Mouse (Mus musculus) heart, adult 2 months (tissue): ENCODE data around the gene Akr1c14. TPM values are rescaled to one million over a fixed set of nuclear protein-coding genes. Genes with fewer than 3 reads are reported as not detected.
"Not testable (repeated sequence)": the region's sequence is repeated elsewhere in the genome, so short reads cannot be mapped to it uniquely, and the experiment has no call there.

Experiments used
- DNase-seq, 2 experiments: peaks; one replicate each; pipeline ENCODE4 v3.0.0; 2021
- H3K27ac ChIP-seq: fragments of 200-600 bp; 2 replicates; pipeline ENCODE4 v1.8.1; 2022
- H3K27me3 ChIP-seq: fragments of 200-500 bp; 2 replicates; pipeline ENCODE4 v1.6.1; 2012; ENCODE audit warnings: mild to moderate bottlenecking, low read length, inconsistent platforms, mixed read lengths; ENCODE audit not compliant: control insufficient read depth, insufficient read depth
- H3K36me3 ChIP-seq: fragments of 200-500 bp; 2 replicates; pipeline ENCODE4 v1.6.1; 2012; ENCODE audit warnings: low read length, inconsistent platforms; ENCODE audit not compliant: control insufficient read depth, insufficient read depth
- H3K4me1 ChIP-seq: fragments of 200-500 bp; 2 replicates; pipeline ENCODE4 v1.6.1; 2011; ENCODE audit warnings: low read length; ENCODE audit not compliant: control insufficient read depth, insufficient read depth
- H3K4me3 ChIP-seq: fragments of 200-600 bp; 2 replicates; pipeline ENCODE4 v1.8.1; 2022
- H3K79me2 ChIP-seq: fragments of 200-500 bp; replicated peaks from 2 replicates; pipeline ENCODE4 v1.6.1; 2012; ENCODE audit warnings: mild to moderate bottlenecking, inconsistent platforms, low read length, moderate library complexity, mixed read lengths; ENCODE audit not compliant: control insufficient read depth, insufficient read depth
- H3K9ac ChIP-seq: fragments of 200-500 bp; 2 replicates; pipeline ENCODE4 v1.6.1; 2012; ENCODE audit warnings: low read depth, mild to moderate bottlenecking, control low read depth, inconsistent platforms, low read length, mixed read lengths
- CTCF ChIP-seq: fragments of 200-600 bp; IDR thresholded peaks from 2 replicates; pipeline ENCODE4 v1.8.1; 2022; ENCODE audit warnings: antibody characterized with exemption, mild to moderate bottlenecking, moderate library complexity
- EP300 ChIP-seq: fragments of 200-500 bp; IDR thresholded peaks from 2 replicates; pipeline ENCODE4 v1.6.1; 2011; ENCODE audit warnings: low read depth, low read length, control low read depth; ENCODE audit not compliant: insufficient read depth
- POLR2A ChIP-seq: fragments of 200-500 bp; IDR thresholded peaks from 2 replicates; pipeline ENCODE4 v1.6.1; 2011; ENCODE audit warnings: mild to moderate bottlenecking, low read depth, low read length, control low read depth; ENCODE audit not compliant: insufficient read depth
- WGBS: fragments of 180-500 bp; shearing (Covaris S2); methylation state at CpG from one replicate; pipeline ENCODE4 v1.1.7; 2018; 5-methylcytosine and 5-hydroxymethylcytosine counted together
- intact Hi-C: fragments of 180-260 bp; cut with DNase I; formaldehyde crosslinking; loops from one replicate; pipeline ENCODE4 v1.15.1; 2025
- polyA plus RNA-seq: library from polyadenylated mRNA; depleted of rRNA; stranded (reverse); fragments of >200 nt; gene quantifications from 2 replicates; pipeline ENCODE4 v1.2.3, GENCODE M21; 2012
- total RNA-seq, 2 experiments: library from RNA; stranded (reverse); gene quantifications; 2 replicates each; pipeline ENCODE4 v1.2.3; 2021

Gene Akr1c14
- total and polyA plus RNA-seq, 3 experiments, result 2.2 to 6.6 (median 5.6) TPM

DNA sequence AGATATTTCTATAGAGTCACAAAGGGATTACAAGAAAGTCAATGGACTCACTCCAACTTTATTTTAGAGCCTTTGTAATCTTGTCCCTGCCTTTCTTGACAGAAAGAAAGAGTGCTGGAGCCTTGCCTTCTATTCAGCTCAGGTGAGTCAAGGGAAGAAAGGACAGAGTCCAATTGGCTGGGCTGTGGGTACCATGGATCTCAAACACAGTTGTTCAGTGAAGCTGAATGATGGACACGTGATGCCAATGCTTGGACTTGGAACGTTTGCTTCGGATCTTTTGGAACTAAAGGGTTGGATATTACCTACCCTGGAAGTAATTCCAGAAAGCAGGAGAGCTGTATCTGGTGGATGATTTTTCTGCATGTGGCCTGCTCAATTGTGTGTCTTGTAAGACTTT is 13.8 kb upstream of the Akr1c14 start:
- H3K4me3 ChIP-seq, result no peak overlapping the region
- no peaks in the 10 kb centered on the region for H3K4me1 ChIP-seq
- no peaks in the 10 kb centered on the region for H3K79me2 ChIP-seq
- no peaks in the 10 kb centered on the region for H3K36me3 ChIP-seq
- intact Hi-C loops, result no loop called here
- no peak for TF ChIP-seq CTCF
- TF ChIP-seq EP300, result no peak
- TF ChIP-seq POLR2A, result no peak
- WGBS, result 79% methylated on average over 3 of the region's 3 CpGs
- no peak overlapping the region for H3K27ac ChIP-seq
- no peak for DNase-seq
- H3K9ac ChIP-seq, result no peak overlapping the region
- no peaks in the 10 kb centered on the region for H3K27me3 ChIP-seq

DNA sequence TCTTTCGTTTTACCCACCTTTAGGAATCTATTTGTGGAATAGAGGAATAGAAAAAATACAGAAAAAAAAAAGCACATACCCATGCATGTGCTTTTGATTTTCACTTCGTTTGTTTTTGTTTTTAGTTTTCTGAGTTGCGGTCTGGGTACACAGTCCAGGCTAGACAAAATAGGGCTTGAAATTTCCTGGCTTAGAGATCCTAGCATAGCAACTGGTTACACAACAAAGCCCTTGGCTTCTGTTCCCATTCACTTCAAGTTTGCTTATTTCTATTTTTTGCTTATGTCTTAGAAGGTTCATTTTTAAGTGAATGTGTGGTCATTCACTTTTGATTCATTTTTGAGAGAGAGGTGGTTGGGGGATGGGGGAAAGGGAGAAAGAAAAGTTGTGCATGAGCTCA is 2.7 kb upstream of the Akr1c14 start:
- intact Hi-C loops, result no loop called here
- no peak overlapping the region for H3K4me3 ChIP-seq
- no peaks in the 10 kb centered on the region for H3K27me3 ChIP-seq
- TF ChIP-seq POLR2A, result no peak
- no peaks in the 10 kb centered on the region for H3K4me1 ChIP-seq
- H3K79me2 ChIP-seq, result no peaks in the 10 kb centered on the region
- no peak for DNase-seq
- H3K9ac ChIP-seq, result no peak overlapping the region
- no peak overlapping the region for H3K27ac ChIP-seq
- no peaks in the 10 kb centered on the region for H3K36me3 ChIP-seq
- WGBS, result 66% methylated on average over 3 of the region's 3 CpGs

DNA sequence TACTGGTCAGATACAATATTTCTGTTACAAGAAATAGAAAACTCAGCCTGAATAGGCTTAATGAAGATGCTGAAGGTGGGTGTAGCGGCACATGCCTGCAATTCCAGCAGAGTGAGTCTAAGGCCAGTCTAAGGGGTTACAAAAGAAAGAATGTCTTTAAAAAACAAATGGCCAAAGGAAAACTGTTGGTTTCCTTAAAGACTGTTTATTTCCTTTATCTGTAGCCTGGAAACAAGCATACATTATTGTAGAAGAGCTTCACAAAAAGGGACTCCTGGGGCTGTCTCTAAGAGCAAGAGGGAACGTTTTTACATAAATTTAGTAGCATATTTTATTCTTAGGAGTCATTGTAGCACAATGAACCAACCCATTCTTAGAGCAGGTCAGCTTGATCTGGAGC is 2.0 kb upstream of the Akr1c14 start:
- no peaks in the 10 kb centered on the region for H3K27me3 ChIP-seq
- intact Hi-C loops, result no loop called here
- H3K79me2 ChIP-seq, result no peaks in the 10 kb centered on the region
- TF ChIP-seq CTCF (no peak), POLR2A (no peak), EP300 (no peak)
- no peak overlapping the region for H3K9ac ChIP-seq
- no peak overlapping the region for H3K4me3 ChIP-seq
- no peaks in the 10 kb centered on the region for H3K4me1 ChIP-seq
- no peak for DNase-seq
- no peak overlapping the region for H3K27ac ChIP-seq
- WGBS, result 54% methylated on average over 2 of the region's 2 CpGs
- no peaks in the 10 kb centered on the region for H3K36me3 ChIP-seq

DNA sequence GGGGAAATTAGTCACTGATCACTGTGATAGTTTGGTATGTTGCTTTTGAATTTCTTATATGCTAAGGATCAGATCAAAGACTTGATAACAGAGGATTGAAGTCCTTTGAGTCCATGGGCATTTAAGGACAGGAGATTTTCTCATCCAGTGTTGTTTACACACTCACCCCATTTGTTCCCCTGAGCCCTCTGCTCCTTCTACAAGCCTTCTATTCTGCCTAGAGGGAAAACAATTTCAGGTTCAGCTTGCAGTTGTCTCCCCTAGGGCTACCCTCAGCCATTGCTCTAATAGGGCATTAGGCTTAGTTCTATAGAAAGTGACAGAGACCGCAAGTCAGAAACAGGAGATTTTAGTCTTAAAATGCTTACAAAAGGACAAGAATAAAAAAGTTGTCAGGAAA is 585 bp upstream of the Akr1c14 start:
- 95% methylated on average over 1 of the region's 1 CpGs for WGBS
- intact Hi-C loops, result no loop called here
- no peak for TF ChIP-seq CTCF
- no peak for TF ChIP-seq EP300
- TF ChIP-seq POLR2A, result no peak
- H3K27me3 ChIP-seq, result no peaks in the 10 kb centered on the region
- no peaks in the 10 kb centered on the region for H3K36me3 ChIP-seq
- H3K27ac ChIP-seq, result no peak overlapping the region
- no peak for DNase-seq
- no peaks in the 10 kb centered on the region for H3K4me1 ChIP-seq
- no peak overlapping the region for H3K4me3 ChIP-seq
- no peak overlapping the region for H3K9ac ChIP-seq
- no peaks in the 10 kb centered on the region for H3K79me2 ChIP-seq

DNA sequence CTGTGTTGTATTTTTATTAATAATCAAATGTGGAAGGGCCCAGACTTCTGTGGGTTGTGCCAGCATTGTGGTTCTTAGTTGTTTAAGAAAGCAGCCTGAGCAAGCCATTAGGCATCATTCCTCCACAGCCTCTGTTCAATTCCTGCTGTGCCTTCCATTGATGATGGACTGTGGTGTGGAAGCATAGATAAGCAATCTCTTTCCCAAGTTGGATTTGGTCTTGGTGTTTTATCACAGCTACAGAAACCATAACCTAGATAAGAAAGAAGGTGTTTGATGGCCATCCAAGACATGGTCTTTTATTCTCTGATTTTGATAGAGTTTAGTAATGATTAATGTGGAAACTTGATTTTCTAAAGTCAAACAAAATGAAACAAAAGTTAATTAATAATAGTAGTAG is 844 bp downstream of the Akr1c14 start:
- TF ChIP-seq POLR2A (no peak), EP300 (no peak), CTCF (no peak)
- Histone ChIP-seq H3K4me3 (no peak overlapping the region), H3K36me3 (no peaks in the 10 kb centered on the region), H3K4me1 (no peaks in the 10 kb centered on the region), H3K79me2 (no peaks in the 10 kb centered on the region), H3K27ac (no peak overlapping the region), H3K9ac (no peak overlapping the region), H3K27me3 (no peaks in the 10 kb centered on the region)
- DNase-seq, result no peak
- intact Hi-C loops, result no loop called here

DNA sequence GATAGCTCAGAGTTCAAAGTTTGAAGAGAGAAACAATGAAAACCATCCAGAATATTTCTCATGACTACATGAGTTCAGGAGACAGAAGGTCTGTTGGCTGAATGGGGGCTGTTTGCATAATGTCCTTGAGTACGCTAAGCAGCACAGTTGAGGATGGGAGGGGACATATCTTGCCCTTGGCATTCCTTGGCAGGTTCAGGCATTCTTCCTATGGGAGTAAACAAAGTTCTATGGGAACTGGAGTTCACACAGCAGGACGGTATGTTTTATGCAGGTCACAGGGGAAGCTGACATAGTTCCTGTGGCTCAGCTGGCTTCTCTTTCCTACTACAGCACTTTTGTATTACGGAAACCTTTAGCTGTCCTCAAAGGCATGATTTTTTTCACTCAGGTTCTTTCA is 6.6 kb downstream of the Akr1c14 start:
- no peaks in the 10 kb centered on the region for H3K27me3 ChIP-seq
- DNase-seq, result no peak
- H3K4me3 ChIP-seq, result no peak overlapping the region
- 43% methylated on average over 3 of the region's 3 CpGs for WGBS
- no peaks in the 10 kb centered on the region for H3K36me3 ChIP-seq
- no peaks in the 10 kb centered on the region for H3K79me2 ChIP-seq
- intact Hi-C loops, result no loop called here
- peaks cover 1% of the 10 kb centered on the region for H3K4me1 ChIP-seq
- H3K27ac ChIP-seq, result no peak overlapping the region
- TF ChIP-seq POLR2A (no peak), EP300 (no peak), CTCF (no peak)
- no peak overlapping the region for H3K9ac ChIP-seq

DNA sequence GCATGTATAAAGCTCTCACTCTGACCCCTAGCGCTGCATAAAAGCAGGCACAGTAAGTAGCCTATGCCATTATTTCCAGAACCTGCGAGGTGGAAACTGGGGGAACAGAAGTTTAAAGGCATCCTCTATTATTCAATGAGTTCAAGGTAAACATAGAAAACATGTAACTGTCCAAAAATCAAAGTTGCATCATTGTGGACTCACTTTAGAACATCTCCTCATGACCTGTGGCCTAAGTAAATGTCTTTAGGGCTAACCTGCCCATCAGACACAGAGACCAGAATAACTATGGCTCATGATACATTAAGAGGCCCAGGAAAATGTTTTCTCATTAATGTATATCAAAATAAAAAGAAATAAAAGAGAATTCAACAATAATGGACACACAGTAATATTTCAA is 7.4 kb downstream of the Akr1c14 start:
- H3K9ac ChIP-seq, result no peak overlapping the region
- H3K27ac ChIP-seq, result no peak overlapping the region
- TF ChIP-seq EP300, result no peak
- TF ChIP-seq CTCF, result no peak
- no peak for TF ChIP-seq POLR2A
- H3K27me3 ChIP-seq, result no peaks in the 10 kb centered on the region
- intact Hi-C loops, result no loop called here
- no peaks in the 10 kb centered on the region for H3K36me3 ChIP-seq
- H3K4me3 ChIP-seq, result no peak overlapping the region
- H3K79me2 ChIP-seq, result no peaks in the 10 kb centered on the region
- DNase-seq, result no peak
- H3K4me1 ChIP-seq, result peaks cover 1% of the 10 kb centered on the region
- WGBS, result 85% methylated on average over 2 of the region's 2 CpGs

DNA sequence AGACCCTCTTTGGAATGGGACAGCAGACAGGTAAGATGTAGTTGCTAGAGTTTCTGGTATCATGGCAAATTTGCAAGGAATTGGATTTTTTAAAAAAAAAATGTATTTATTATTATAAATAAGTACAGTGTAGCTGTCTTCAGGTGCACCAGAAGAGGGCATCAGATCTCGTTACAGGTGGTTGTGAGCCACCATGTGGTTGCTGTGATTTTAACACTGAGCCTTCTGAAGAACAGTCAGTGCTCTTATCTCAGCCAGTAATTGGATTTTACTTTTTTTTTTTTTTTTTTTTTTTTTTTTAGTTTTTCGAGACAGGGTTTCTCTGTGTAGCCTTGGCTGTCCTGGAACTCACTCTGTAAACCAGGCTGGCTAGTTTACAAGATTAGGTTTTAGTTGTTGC is 9.4 kb downstream of the Akr1c14 start:
- WGBS, result 68% methylated on average over 2 of the region's 2 CpGs
- H3K36me3 ChIP-seq, intact Hi-C loops, H3K27me3 ChIP-seq, H3K4me3 ChIP-seq, H3K9ac ChIP-seq, H3K79me2 ChIP-seq, H3K27ac ChIP-seq, H3K4me1 ChIP-seq, DNase-seq: not testable (repeated sequence)
